Mouse (Mus musculus) retina, adult 2 months (tissue): ENCODE data around the gene Irf5.
A peak's percentile ranks its signal among the peaks of the same experiment; 100 is the strongest.
"Not testable (repeated sequence)": the region's sequence is repeated elsewhere in the genome, so short reads cannot be mapped to it uniquely, and the experiment has no call there.

ENCODE experiments used
- DNase-seq: peaks from one replicate; pipeline ENCODE4 v3.0.0-alpha.2; 2012; ENCODE audit warnings: low read depth, low spot score

The Irf5 gene

DNA sequence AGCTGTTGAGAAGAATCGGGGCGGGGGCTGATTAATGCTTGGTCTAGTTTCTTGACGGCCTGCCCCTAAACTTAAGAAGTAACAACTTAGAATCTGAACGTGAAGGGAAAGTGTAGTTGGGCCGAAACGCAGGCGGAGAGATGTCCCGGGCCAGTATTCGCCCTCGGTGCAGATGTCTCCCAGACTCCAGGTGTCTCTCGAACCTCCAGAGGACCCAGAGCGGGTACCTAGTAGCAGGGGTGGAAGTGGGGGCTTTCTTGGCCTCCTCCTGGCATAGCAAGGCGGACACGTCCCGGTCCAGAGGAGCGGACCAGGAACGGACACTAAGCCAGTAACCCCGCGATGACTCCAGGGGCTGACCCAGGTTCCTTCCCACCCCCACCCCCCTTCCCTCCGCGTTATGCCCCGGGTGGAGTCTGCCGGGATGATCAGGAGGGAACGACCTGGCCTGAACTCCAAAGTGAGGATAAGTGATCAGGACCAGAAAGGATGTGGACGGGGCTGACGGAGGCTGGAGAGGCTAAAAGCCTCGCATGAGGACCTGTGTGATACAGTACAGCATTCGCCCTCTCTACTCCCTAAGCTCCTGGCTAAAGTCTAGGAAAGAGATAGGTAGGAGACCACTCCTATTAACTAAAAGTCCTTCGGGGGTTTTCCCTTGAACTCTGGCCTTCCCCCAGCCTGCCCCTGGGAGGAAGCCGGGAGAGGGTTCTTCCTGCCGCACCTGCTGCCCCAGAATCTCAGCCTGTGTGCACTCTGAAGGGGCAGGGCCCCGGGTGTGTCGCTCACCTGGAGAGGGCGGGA, 1.1 kb downstream of the Irf5 start:
- no peak for DNase-seq

GRCm38 (mm10) chr6:29528165-29528505, 1.7 kb downstream of the Irf5 start:
- DNase-seq = no peak

- no peak for DNase-seq
Measured at GRCm38 (mm10) chr6:29528561-29529443, 2.4 kb downstream of the Irf5 start.

DNA sequence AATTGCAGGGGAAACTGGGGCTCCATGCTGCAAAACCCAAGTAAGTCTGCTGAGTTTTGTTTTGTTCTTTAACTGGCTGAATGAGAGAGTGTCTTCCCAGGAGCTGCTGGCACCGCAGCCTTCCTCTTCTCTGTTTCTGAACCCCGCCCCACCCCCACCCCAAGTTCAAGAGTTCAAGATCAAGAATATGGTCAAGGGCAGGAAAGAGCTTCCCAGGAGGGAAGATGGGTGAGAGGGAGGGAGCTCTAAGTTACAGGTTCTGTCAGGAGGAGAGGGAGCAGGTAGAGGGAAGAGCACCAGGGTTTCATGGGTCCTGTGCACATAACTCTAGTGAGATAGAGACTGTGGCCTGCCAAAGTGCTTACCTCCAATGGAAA, 3.0 kb downstream of the Irf5 start:
- DNase-seq = no peak

GRCm38 (mm10) chr6:29530050-29530449, 3.6 kb downstream of the Irf5 start:
- DNase-seq = no peak

DNA sequence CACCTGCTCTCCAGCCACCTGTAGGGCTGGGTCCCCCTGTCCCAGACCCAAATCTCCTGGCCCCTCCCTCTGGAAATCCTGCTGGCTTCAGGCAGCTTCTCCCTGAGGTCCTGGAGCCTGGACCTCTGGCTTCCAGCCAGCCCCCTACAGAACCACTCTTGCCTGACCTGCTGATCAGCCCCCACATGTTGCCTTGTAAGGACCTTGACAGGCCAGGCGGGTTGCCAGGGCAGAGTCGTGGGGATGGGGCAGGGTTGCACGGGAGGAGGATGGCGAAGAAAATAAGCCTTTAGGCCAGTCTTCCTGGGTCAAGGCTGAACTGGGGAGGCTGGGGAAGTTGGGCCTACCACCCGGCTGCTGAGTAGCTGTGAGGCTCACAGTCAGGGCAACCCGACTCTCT, 8.9 kb downstream of the Irf5 start:
- no peak for DNase-seq

DNA sequence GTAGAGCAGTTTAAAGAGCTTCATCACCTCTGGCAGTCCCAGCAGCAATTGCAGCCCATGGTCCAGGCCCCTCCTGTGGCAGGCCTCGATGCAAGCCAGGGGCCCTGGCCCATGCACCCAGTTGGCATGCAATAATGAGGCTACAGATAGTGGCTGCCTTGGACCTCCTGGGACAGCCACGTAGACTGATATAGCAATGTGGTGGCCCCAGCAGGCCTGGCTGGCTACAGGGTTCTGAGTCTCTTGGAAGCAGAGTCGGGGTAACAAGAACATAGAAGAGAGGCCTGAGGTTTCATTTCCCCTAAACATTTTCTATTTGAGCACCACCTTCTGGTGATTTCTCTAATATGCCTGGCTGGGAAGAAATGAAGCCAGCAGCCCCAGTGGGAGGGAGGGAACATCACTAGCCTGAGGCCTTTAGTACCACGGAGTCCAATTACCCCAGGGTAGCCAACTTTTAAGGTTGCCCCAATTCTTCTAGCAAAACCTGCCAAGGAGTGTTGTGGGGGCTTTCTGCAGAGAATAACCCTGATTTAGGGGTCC, 10.3 kb downstream of the Irf5 start:
- no peak for DNase-seq

DNA sequence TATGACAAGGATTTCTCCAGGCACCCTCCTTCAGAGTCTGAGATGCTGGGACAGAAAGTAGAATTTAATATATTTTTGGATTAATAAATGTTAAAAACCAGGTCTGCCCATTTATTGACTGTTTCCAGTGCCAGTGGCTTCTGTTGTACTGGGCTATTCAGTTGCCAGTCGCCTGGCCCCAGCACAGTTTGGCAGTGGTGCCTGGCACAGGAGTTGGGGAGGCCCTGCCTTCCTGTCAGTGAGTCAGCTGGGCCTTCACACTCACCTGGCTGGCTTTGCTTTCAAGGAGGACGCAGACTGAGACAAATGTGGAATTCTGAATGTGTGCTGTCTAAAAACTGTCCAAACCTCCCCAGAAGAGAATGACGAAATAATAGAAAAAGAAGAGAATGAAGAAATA, 10.8 kb downstream of the Irf5 start:
- no peak for DNase-seq

GRCm38 (mm10) chr6:29539502-29539901, 13.1 kb downstream of the Irf5 start:
- no peak for DNase-seq

DNA sequence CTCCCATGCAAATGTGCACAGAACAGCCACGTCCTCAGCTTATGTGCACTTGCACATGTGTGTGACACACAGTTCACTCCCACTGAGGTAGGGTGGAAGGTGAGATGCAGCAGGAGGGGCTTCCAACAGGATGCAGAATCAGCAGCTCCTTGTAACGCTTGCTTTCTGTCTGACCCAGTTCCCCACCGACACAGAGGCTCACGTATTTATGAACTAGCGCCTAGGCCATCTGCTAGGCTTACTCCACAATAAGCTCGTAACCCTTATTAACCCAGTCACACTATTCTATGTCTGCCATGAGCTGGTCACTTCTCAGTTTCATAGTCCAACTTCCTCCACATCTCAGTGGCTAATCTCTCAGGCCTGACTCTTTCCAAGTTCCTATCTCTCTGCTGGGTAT, 13.8 kb downstream of the Irf5 start:
- peak; percentile 29 for DNase-seq

GRCm38 (mm10) chr6:29540956-29541355, 14.5 kb downstream of the Irf5 start:
- no peak for DNase-seq

- DNase-seq = no peak
Measured at GRCm38 (mm10) chr6:29545611-29546010, 19.2 kb downstream of the Irf5 start.

DNA sequence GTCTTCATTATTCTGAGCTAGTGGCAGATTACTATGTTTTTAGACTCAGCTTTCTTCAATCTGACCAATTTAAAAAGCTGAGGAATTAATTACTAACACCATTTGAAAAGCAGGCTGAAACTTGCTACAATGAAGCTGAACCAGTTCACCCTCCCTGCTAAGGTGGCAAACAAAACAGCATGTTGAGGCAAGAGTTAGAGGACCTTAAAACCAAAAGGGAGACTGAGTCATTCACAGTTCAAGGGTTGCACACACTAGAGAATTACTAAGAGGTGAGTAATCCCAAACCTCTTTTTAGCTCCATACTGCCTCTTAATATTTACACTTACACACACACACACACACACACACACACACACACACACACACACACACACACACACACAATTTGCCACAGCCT, 21.2 kb downstream of the Irf5 start:
- no peak for DNase-seq

DNA sequence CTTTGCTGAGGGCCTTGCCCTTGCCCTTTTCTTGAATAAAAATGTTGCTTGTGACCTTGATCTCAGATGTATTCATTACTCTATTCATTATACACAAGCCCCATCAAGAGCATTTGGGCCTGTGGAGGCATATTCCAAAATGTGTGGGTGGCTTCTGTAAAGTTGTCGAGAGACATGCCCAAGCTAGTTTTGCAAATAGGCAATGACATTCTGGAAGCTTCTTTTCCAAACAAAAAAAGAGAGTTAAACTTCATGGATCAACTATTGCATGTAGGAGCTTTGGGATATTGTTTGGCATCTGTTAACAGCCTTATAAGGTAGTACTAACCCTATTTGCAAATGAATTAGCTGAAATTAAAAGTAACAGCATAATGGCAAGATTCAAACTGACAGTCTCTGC, 21.7 kb downstream of the Irf5 start:
- no peak for DNase-seq

DNA sequence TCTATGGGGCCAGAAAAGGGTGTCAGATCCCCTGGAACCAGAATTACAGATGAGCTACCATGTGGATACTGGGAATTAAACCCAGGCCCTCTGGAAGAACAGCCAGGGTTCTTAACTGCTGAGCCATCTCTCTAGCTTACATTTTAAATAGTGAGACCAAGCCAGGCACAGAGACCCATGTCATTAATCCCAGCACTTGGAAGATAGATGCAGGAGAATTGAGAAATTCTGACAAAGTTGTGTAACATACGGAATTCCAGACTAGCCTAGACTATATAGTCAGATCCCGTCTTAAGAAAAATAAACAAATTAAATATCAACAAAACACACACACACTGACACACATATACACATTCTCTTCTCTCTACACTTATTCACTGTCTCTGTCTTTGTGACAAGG, 26.1 kb downstream of the Irf5 start:
- DNase-seq = no peak

DNA sequence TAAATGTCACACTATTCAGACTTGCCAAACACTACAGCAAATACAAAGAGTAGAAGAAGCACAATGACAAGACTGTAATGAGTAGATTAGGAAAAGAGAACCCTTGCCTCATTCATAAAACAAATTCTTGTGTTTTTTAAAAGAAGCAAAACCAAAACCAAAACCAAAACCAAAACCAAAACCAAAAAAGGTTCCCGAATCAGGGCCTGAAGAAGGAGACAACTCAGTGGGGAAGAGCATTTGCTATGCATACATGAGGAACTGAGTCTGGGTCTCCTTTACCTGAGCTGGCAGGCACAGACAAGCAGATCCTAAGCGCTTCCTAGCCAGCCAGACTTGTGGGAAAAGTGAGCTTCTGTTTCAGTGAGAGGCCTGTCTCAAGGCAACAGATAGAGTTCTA, 30.7 kb downstream of the Irf5 start:
- DNase-seq = no peak

DNA sequence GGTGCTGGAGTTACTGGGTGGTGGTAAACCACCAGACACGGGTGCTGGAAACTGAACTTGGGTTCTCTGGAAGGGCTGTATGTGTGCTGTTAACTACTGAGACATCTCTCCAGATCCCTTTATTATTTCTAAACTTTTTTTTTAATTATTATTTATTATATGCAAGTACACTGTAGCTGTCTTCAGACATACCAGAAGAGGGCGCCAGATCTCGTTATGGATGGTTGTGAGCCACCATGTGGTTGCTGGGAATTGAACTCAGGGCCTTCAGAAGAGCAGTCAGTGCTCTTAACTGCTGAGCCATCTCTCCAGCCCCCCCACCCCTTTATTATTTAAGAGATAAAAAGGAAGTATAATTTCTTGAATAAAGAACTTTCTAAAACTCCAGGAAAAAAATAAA, 50.0 kb downstream of the Irf5 start:
- DNase-seq = not testable (repeated sequence)

GRCm38 (mm10) chr6:29580770-29581169, 54.3 kb downstream of the Irf5 start:
- no peak for DNase-seq

DNA sequence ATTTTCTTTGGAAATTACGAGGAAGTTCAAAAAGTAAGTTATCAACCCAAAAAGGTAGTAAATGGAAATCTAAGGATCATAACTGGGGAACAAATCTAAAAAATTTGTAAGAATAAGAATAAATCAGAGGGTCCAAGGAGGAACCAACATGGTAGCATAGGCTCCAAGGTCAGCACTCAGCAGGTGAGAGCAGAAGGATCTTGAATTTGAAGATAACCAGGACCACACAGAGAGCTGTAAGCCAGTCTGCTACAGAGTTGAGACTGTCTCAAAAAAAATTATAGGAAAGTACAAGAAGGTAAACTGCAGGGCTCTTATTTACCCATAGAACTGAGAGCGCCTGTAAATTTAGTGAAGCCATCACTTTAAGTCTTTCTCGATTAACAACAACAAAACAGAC, 54.8 kb downstream of the Irf5 start:
- no peak for DNase-seq
